Mouse (Mus musculus) ovary, adult 10 weeks (tissue): Measurements from ENCODE around the gene H2al2b. TPM values are rescaled to one million over a fixed set of nuclear protein-coding genes. Genes with fewer than 3 reads are reported as not detected.

Experiments
- polyA plus RNA-seq: library from polyadenylated mRNA; stranded (reverse); fragments of 350-450 nt; fragmentation: Illumina TruSeq; extraction: RNeasy Lipid Tissue Mini Kit (QIAGEN cat#74804); gene quantifications from one replicate; pipeline ENCODE4 v1.2.3, GENCODE M21; 2014

H2al2b gene
- polyA plus RNA-seq, result not detected

DNA sequence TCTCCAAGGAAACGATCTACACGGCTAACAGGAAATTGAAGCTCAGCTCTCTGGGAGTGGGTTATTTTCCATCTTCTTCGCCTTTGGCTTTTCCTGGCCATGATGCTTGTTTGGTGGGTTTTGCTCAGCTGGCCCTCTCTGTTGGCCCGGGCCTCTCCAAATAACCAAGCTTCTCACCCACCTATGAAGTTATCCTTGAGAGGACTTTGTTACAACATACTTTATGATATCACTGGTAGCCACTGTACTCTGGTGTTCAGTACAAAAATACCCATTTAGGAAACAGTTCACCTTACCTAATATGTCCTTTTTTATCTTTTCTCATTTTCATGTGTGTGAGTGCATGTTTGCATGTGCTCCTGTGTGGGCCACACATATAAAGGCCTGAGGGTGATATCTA, at the start of gene H2al2b:
H2al2b (minus strand) TSS at position 101 of the 400 bp plus-strand sequence.

Other genes with a start within 250 kb of the H2al2b start
- not detected for gene H2al2c, start 121.6 kb downstream of the H2al2b start, polyA plus RNA-seq
- gene Sry, start 57.0 kb downstream of the H2al2b start, polyA plus RNA-seq, result not detected
- not detected for gene Gm4064, start 75.5 kb upstream of the H2al2b start, polyA plus RNA-seq
- not detected for gene Rbmy, start 110.0 kb upstream of the H2al2b start, polyA plus RNA-seq
- gene Gm10256, start 110.0 kb upstream of the H2al2b start, polyA plus RNA-seq, result not detected
- gene Gm10352, start 180.3 kb upstream of the H2al2b start, polyA plus RNA-seq, result not detected
- not detected for gene Gm29289, start 211.9 kb upstream of the H2al2b start, polyA plus RNA-seq